Mouse (Mus musculus): ENCODE data around the gene Bik. TPM values are rescaled to one million over a fixed set of nuclear protein-coding genes. Genes with fewer than 3 reads are reported as not detected.

Gene Bik
- polyA plus RNA-seq, 1 experiment, result 0.31 TPM

DNA sequence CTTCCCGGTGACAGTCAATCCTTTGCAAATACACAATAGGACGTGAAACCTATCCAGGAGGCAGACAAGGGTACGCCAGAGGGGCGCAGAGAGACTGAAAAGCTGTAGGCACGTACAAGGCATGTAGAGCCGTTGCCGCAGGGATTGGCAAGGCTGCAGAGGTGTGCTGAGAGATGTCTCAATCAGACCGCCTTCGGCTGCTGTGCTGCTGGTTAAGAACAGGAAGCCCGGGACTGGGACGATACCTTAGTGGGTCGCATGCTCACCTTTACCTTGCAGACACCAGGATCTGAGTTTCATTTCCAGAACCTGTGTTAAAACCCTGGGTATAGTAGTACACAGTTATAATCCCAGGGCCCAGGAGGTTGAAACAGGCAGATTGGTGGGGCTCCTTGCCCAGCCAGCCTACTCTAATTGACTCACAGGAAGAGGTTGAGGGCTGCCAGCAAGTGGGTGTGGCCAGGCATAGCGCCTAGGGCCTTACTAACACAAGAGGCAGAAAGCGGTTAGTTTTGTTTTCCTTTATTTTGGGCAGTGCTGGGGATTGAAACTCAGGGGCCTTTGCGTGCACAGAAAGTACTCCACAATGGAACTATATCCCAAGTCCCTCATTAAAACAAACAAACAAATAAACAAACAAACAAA, 36.1 kb downstream of the Bik start:
- no peak overlapping the region for H3K4me3 ChIP-seq (ENCODE audit: insufficient read depth, low read length)
- TF ChIP-seq CTCF (IDR thresholded peaks at IDR 0.05; ENCODE audit: extremely low read depth, insufficient read depth, low read length) (no peak), POLR2A (IDR thresholded peaks at IDR 0.05; ENCODE audit: extremely low read depth, insufficient read depth, low read length) (no peak)
- H3K4me1 ChIP-seq (ENCODE audit: control insufficient read depth, insufficient read depth, low read length), result no peaks in the 10 kb centered on the region
- H3K27ac ChIP-seq (ENCODE audit: insufficient read depth, low read length), result no peak overlapping the region

DNA sequence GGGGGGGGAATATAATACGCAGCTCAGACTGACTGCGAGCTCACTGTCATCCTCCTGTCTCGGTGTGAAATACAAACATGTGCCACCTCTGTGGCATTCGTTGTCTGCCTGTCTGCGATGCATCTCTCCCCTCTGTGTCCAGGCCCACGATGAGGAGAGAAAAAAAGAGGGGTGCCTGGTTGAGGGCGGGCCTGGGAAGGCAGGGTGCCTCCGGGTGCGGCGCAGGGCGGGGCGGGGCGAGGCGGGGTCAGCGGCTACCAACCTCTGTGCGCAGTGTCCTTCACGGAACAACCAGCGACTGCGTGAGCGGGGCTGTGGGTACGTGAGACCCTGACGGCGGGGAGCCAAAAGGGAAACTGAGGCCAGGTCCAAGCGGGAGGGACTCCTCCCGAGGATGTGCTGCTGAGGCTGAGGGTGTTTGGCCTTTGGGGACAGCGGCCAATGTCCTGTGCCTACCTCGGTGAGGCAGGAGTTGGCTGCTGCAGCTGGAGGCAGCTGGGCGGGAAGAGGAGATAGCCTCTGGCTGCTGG, 36.7 kb downstream of the Bik start, which contains the start of the genes Tspo and Mcat:
TSS of gene Tspo (plus strand) at position 266 of the 530 bp plus-strand sequence.
TSS of gene Mcat (minus strand) at position 461 of the 530 bp plus-strand sequence.
- Histone ChIP-seq H3K4me1 (ENCODE audit: control insufficient read depth, insufficient read depth, low read length) (no peaks in the 10 kb centered on the region), H3K27ac (ENCODE audit: insufficient read depth, low read length) (no peak within 1 kb of the TSS), H3K4me3 (ENCODE audit: insufficient read depth, low read length) (peak within 1 kb of the TSS; percentile 20)
- TF ChIP-seq CTCF (IDR thresholded peaks at IDR 0.05; ENCODE audit: extremely low read depth, insufficient read depth, low read length) (no peak), POLR2A (IDR thresholded peaks at IDR 0.05; ENCODE audit: extremely low read depth, insufficient read depth, low read length) (no peak)

DNA sequence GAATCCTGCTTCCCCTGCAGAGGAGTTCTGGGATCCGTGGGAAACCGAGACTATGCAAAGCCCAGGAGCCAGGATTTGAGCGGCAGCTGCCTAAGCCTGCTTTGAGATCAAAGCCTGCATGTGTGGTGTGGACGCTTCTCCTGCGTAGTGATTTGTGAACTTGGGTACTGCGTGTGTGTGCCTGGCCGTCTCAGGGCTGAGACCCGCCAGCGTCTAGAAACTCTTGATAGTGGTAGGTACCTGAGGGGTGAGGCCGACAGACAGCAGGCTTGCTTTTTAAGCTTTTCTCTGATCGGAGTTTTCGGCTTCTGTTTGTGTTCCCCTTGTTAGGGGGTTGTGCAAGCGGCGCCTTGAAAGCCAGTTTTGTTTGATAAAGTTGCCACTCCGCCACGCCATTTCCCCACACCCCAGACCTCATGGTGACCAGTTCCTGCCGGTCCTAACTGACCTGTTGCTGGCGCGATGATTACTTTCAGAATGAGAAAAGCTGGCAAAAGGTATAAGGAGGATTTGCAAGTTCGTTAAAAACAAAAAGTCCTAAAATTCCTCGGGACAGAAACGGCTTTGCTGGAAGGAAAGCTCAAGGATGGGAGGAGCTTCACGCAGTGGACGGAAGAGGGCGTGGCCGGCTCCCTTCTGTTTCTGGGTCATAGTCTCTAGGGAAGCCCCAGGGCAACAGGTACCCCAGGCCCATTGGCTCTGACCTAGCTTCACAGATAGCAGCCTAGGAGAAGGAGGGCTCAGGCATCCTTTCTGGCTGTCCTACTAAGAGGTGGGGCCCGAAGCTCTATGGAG, 37.4 kb downstream of the Bik start:
- Histone ChIP-seq H3K4me1 (ENCODE audit: control insufficient read depth, insufficient read depth, low read length) (no peaks in the 10 kb centered on the region), H3K27ac (ENCODE audit: insufficient read depth, low read length) (no peak overlapping the region), H3K4me3 (ENCODE audit: insufficient read depth, low read length) (peak overlapping the region; percentile 20)
- TF ChIP-seq POLR2A (IDR thresholded peaks at IDR 0.05; ENCODE audit: extremely low read depth, insufficient read depth, low read length) (no peak), CTCF (IDR thresholded peaks at IDR 0.05; ENCODE audit: extremely low read depth, insufficient read depth, low read length) (no peak)

DNA sequence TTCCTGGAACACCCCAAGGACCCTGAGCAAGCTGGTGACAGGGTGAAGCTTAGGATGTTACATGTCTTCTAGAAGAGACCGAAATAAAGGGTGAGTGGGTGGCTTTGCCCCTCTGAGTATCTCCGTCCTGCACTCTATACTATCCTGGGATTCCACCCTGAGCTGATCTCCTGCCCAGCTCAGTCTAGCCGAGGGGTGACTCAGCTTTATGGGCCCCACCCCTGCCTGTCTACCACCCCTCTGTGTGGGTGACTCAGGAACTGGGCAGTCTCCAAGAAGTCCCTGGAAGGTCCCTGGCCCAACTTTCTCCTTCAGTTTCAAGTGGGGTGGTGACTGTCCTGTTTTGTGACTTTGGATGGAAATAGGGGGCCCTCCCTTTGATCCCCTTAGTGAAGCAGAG, 38.8 kb downstream of the Bik start:
- Histone ChIP-seq H3K27ac (ENCODE audit: insufficient read depth, low read length) (no peak overlapping the region), H3K4me1 (ENCODE audit: control insufficient read depth, insufficient read depth, low read length) (no peaks in the 10 kb centered on the region), H3K4me3 (ENCODE audit: insufficient read depth, low read length) (no peak overlapping the region)
- TF ChIP-seq POLR2A (IDR thresholded peaks at IDR 0.05; ENCODE audit: extremely low read depth, insufficient read depth, low read length) (no peak), CTCF (IDR thresholded peaks at IDR 0.05; ENCODE audit: extremely low read depth, insufficient read depth, low read length) (no peak)

DNA sequence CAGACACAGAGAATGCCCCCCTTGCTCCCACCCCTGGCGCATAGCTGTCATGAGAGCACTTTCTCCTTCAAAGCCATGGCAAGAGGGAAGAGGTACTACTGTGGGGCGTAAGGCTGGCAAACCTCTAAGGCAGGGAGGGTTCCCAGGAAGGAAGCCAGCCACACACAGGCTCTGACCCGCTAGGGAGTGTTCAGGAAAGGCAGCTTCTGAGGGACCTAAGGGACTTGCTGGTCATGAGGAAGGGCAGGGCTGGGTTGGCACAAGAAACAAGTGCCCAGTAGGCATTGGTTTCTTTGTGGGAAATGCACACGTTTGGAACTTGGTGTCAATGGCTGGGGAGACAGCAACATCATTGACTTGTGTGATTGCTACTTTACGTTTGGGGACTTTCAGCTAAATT, 39.3 kb downstream of the Bik start:
- TF ChIP-seq POLR2A (IDR thresholded peaks at IDR 0.05; ENCODE audit: extremely low read depth, insufficient read depth, low read length) (no peak), CTCF (IDR thresholded peaks at IDR 0.05; ENCODE audit: extremely low read depth, insufficient read depth, low read length) (no peak)
- Histone ChIP-seq H3K27ac (ENCODE audit: insufficient read depth, low read length) (no peak overlapping the region), H3K4me1 (ENCODE audit: control insufficient read depth, insufficient read depth, low read length) (no peaks in the 10 kb centered on the region), H3K4me3 (ENCODE audit: insufficient read depth, low read length) (no peak overlapping the region)

DNA sequence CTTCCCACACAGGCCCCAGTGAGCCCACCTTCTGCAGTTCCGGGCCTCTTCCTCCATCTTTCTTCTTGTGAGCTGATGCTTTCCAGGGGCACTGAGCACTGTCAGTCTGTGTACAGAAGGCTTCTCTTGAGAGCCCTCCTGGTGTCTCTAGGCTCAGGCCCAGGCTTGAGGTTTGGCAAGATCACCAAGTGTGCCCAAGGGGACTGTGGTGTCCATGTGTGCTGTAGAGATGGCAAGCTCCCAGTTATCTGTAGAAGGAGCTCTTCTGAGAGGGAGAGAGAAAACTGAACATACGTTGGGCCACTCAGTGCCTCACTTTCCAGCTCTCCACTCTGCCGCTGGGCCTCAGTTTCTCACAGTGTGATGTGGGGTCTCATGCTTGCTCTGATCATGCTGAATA, 41.1 kb downstream of the Bik start:
- Histone ChIP-seq H3K4me1 (ENCODE audit: control insufficient read depth, insufficient read depth, low read length) (no peaks in the 10 kb centered on the region), H3K27ac (ENCODE audit: insufficient read depth, low read length) (no peak overlapping the region), H3K4me3 (ENCODE audit: insufficient read depth, low read length) (no peak overlapping the region)
- TF ChIP-seq POLR2A (IDR thresholded peaks at IDR 0.05; ENCODE audit: extremely low read depth, insufficient read depth, low read length) (no peak), CTCF (IDR thresholded peaks at IDR 0.05; ENCODE audit: extremely low read depth, insufficient read depth, low read length) (no peak)

DNA sequence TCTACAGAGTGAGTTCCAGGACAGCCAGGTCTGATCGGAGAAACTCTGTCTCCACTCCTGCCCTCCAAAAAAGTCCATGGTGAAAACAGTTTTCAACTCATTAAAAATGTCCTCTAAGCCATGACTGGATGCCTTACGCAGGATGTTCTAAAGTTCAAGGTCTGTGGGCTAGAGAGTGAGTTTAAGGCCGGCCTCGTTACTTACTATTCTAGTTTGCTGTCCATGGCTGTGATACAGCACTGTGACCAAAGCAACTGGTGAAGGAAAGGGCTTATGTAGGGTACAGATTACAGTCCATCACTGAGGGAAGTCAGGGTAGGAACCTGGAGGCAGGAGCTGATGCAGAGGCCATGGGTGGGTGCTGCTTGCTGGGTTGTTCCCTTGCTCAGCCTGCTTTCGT, 41.9 kb downstream of the Bik start:
- Histone ChIP-seq H3K4me1 (ENCODE audit: control insufficient read depth, insufficient read depth, low read length) (no peaks in the 10 kb centered on the region), H3K27ac (ENCODE audit: insufficient read depth, low read length) (no peak overlapping the region), H3K4me3 (ENCODE audit: insufficient read depth, low read length) (no peak overlapping the region)
- TF ChIP-seq POLR2A (IDR thresholded peaks at IDR 0.05; ENCODE audit: extremely low read depth, insufficient read depth, low read length) (no peak), CTCF (IDR thresholded peaks at IDR 0.05; ENCODE audit: extremely low read depth, insufficient read depth, low read length) (no peak)

DNA sequence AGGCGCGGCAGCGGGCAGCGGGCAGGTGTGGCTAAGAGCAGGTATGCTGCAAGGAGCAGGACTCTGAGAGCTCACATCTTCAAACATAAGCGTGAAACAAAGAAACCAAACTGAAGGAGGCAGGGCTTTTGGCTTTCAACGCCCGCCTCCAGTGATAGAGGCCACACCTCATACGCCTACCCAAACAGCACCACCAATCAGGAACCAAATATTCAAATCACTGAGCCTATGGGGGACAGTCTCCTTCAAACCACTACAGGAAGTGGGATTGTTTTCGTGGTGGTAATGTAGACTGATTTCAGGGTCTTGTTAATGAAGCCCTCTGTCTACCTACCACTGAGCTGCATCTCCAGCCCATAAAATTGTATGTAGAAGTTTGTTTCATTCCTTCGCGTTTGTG, 43.0 kb downstream of the Bik start:
- no peak overlapping the region for H3K4me3 ChIP-seq (ENCODE audit: insufficient read depth, low read length)
- H3K27ac ChIP-seq (ENCODE audit: insufficient read depth, low read length), result no peak overlapping the region
- no peak for TF ChIP-seq POLR2A (IDR thresholded peaks at IDR 0.05; ENCODE audit: extremely low read depth, insufficient read depth, low read length)
- no peak for TF ChIP-seq CTCF (IDR thresholded peaks at IDR 0.05; ENCODE audit: extremely low read depth, insufficient read depth, low read length)
- no peaks in the 10 kb centered on the region for H3K4me1 ChIP-seq (ENCODE audit: control insufficient read depth, insufficient read depth, low read length)

DNA sequence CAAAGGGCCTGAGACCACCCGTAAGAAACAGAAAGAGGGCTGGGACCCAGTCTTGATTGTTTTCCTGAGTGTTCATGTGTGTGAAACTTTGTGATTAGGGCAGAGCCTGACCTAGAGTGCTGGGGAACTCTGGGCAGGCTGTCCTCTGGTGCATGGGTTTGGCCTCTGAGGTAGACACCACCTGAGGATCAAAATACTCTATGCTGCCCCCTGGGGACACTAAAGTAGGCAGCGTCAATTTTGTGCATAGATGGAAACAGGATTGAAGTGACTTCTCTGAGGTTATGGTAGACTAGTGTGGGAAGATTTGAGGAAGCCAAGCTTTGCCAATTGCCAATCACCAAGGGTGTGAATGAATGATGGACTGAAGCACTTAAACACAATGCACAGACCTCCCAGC, 44.0 kb downstream of the Bik start:
- no peaks in the 10 kb centered on the region for H3K4me1 ChIP-seq (ENCODE audit: control insufficient read depth, insufficient read depth, low read length)
- no peak overlapping the region for H3K4me3 ChIP-seq (ENCODE audit: insufficient read depth, low read length)
- H3K27ac ChIP-seq (ENCODE audit: insufficient read depth, low read length), result no peak overlapping the region
- TF ChIP-seq CTCF (IDR thresholded peaks at IDR 0.05; ENCODE audit: extremely low read depth, insufficient read depth, low read length) (no peak), POLR2A (IDR thresholded peaks at IDR 0.05; ENCODE audit: extremely low read depth, insufficient read depth, low read length) (no peak)

Measured in cortical plate, adult 2 months (tissue).